ENCODE assay signal across 15 mouse cellular contexts in genomic region chr4:107552696-107553095, GRCm38 (mm10).
A peak's percentile ranks its signal among the peaks of the same experiment; 100 is the strongest.
DNase-seq lines count a peak whose midpoint lies in the region; ATAC-seq and TF ChIP-seq lines count a peak whose summit lies in the region.
"Had no signal": no experiment of that assay in that cellular context is flagged by ENCODE, and none has a peak within 500 bp of the region (broad histone marks: within the 10 kb centered on the region; RNA-seq: fewer than 3 reads in every experiment).

No protein-coding gene starts in this region.

- no peak overlapping the region for H3K9ac ChIP-seq in lung, embryonic 14.5 days
- peak overlapping the region; percentile 38; the same call in 1 of the 2 replicates for H3K9ac ChIP-seq in heart, embryonic 13.5 days
- H3K9ac ChIP-seq: hindbrain, embryonic 13.5 days; liver, embryonic 14.5 days had no signal

- 55% methylated on average over 5 of the region's 5 CpGs for WGBS in lung, embryonic 14.5 days
- 26% methylated on average over 5 of the region's 5 CpGs for WGBS in heart, embryonic 13.5 days

- no peak overlapping the region for H3K4me2 ChIP-seq in lung, embryonic 14.5 days
- no peak overlapping the region for H3K4me2 ChIP-seq in heart, embryonic 13.5 days
- H3K4me2 ChIP-seq: hindbrain, embryonic 13.5 days had no signal

- H3K27ac ChIP-seq in lung, embryonic 14.5 days (ENCODE audit: low read depth), result no peak overlapping the region
- no peak overlapping the region for H3K27ac ChIP-seq in heart, embryonic 13.5 days (replicated peaks)
- H3K27ac ChIP-seq: hindbrain, embryonic 13.5 days; liver, embryonic 14.5 days had no signal

- no peak overlapping the region for H3K4me3 ChIP-seq in lung, embryonic 14.5 days (ENCODE audit: low read depth, low read length)
- no peak overlapping the region for H3K4me3 ChIP-seq in heart, embryonic 13.5 days
- H3K4me3 ChIP-seq: hindbrain, embryonic 13.5 days had no signal

- no peaks in the 10 kb centered on the region for H3K36me3 ChIP-seq in lung, embryonic 14.5 days (ENCODE audit: insufficient read depth)
- H3K36me3 ChIP-seq in heart, embryonic 13.5 days, result no peaks in the 10 kb centered on the region
- H3K36me3 ChIP-seq: hindbrain, embryonic 13.5 days had no signal

- TF ChIP-seq CTCF in lung, embryonic 14.5 days (IDR thresholded peaks at IDR 0.05; ENCODE audit: low read depth), result no peak

- no peaks in the 10 kb centered on the region for H3K4me1 ChIP-seq in lung, embryonic 14.5 days (ENCODE audit: insufficient read depth)
- peaks cover 15% of the 10 kb centered on the region for H3K4me1 ChIP-seq in heart, embryonic 13.5 days

- ATAC-seq in lung, embryonic 14.5 days (ENCODE audit: insufficient read depth), result peak; percentile 50; the same call in 1 of the 2 replicates
- ATAC-seq in heart, embryonic 13.5 days (ENCODE audit: extremely low read depth, insufficient number of reproducible peaks, low FRiP score, low TSS enrichment), result no peak
- ATAC-seq: intestine, postnatal 0 days had no signal

- no peaks in the 10 kb centered on the region for H3K27me3 ChIP-seq in lung, embryonic 14.5 days (ENCODE audit: insufficient read depth, low read length)
- peaks cover under 1% of the 10 kb centered on the region; the same call in 1 of the 2 replicates for H3K27me3 ChIP-seq in heart, embryonic 13.5 days (replicated peaks)
- H3K27me3 ChIP-seq: hindbrain, embryonic 13.5 days had no signal

- DNase-seq in gastrocnemius, postnatal 25 days, result peak; percentile 3
- DNase-seq in gastrocnemius, adult 18-20 months (ENCODE audit: low spot score), result no peak
- peak; percentile 43 for DNase-seq in lung, embryonic 14.5 days
- DNase-seq in lung, postnatal 14 days, result no peak
- peak; percentile 64 for DNase-seq in NIH3T3 (ENCODE audit: low read depth)
- DNase-seq in cerebellum, adult 11 months, result no peak
- no peak for DNase-seq in spleen, postnatal 4 days (ENCODE audit: low spot score in 2 of 2)
- DNase-seq: cerebellum, adult 2 months; layer of hippocampus, adult 9-11 months; left cerebral cortex, postnatal 4 days; thymus, adult 2 months had no signal

- no peaks in the 10 kb centered on the region for H3K9me3 ChIP-seq in lung, embryonic 14.5 days (ENCODE audit: low read depth, low read length)
- H3K9me3 ChIP-seq in heart, embryonic 13.5 days, result no peaks in the 10 kb centered on the region

Comparison
In these comparisons a context has a peak if more than half of its experiments do, and no peak if none do; other contexts are left out.
1. DNase-seq: peak in gastrocnemius, postnatal 25 days (single experiment), lung, embryonic 14.5 days (single experiment) and NIH3T3 (single experiment); none in gastrocnemius, adult 18-20 months (single experiment), lung, postnatal 14 days (single experiment), cerebellum, adult 11 months (single experiment) and spleen, postnatal 4 days (0 of 2).